Mouse (Mus musculus) left cerebral cortex, postnatal 36 days (tissue): Measurements from ENCODE around the gene Per2. TPM values are rescaled to one million over a fixed set of nuclear protein-coding genes. Genes with fewer than 3 reads are reported as not detected.

Source experiments
- DNase-seq, 2 experiments: peaks; one replicate each; pipeline ENCODE4 v3.0.0; 2021 to 2022; ENCODE audit warnings: low spot score in 2 of 2, mixed read lengths in 1 of 2
- intact Hi-C: fragments of 180-260 bp; cut with DNase I; formaldehyde crosslinking; loops from one replicate; pipeline ENCODE4 v1.15.1; 2025
- total RNA-seq, 2 experiments: library from RNA; stranded (reverse); gene quantifications; 2 replicates each; pipeline ENCODE4 v1.2.3; 2021

Gene Per2
- total RNA-seq, 2 experiments from 2014 or later = 28.9 to 37.8 TPM

DNA sequence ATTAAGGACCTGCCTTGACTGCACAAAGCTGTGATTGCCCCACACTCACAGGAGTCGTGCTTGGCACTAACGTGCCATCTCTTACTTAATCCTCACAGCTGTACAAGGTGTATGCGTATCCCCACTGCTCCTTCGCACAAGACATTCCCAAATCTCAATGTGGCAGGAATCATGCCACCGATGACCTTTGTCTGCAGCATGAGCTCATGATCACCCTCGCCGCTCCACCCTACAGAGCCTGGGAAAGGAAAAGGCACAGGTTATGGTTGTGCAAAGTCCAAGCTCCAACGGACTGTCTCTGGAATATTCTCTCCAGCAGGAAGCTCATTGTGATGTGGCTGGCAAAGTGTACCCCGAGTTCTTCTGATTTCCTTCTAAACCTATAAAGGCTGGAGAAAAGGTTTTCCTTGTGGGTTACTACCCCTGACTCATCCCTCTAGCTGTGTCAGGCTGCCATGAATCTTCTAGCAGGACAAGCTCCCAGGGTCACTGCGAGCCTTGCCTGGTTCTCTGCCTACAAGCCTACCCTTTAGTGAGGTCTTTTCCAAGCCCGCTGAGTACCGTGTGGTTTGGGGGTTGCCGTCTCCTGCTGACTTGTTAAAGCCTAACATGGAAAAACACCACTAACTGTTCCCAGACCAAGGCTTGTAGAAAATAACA is 4.3 kb upstream of the Per2 start:
- DNase-seq = no peak
- intact Hi-C loops = loop anchor here (5.0 kb wide), 1 partner anchor 36 kb away; no protein-coding TSS in a partner anchor

DNA sequence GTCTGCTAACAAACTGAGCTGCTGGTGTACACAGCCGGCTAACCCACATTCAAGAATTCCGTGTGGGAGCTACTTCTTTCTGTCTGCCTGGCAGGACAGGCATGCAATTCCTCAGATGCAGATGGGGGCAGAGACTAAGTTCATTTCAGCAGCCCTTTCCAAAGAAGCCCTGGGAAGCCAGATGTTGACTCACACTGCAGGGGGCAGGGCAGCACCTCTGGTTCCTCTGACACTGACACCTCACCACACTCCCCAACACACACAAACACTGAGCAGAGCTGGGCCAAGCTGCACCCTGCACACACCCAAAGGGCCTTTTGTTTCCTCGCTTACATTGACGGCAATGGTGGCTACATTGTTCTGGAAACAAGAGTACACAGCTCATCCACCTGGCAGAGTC is 1.4 kb upstream of the Per2 start:
- intact Hi-C loops = loop anchor here (5.0 kb wide), 1 partner anchor 33 kb away; no protein-coding TSS in a partner anchor
- DNase-seq = no peak

DNA sequence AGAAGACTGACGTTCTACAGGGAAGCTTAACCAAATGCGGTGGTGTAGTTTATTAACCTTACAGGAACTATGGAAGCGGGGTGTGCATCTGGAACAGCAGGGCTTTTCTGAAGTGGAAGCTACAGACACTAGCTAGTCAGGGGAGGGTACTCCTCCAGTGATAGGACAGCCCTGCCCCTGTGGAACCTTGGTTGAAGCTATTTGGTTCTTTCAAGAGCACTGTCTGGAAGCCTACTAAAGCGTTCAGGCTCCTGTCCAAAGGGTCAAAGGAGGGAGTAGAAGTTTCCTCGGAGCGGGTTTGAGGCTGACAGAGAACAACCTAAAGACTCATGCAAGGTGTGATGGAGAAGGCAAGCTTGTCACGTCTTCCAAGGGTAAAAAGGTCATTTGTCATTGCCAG is 945 bp upstream of the Per2 start:
- DNase-seq = no peak
- intact Hi-C loops = loop anchor here (5.0 kb wide), 1 partner anchor 33 kb away; no protein-coding TSS in a partner anchor

DNA sequence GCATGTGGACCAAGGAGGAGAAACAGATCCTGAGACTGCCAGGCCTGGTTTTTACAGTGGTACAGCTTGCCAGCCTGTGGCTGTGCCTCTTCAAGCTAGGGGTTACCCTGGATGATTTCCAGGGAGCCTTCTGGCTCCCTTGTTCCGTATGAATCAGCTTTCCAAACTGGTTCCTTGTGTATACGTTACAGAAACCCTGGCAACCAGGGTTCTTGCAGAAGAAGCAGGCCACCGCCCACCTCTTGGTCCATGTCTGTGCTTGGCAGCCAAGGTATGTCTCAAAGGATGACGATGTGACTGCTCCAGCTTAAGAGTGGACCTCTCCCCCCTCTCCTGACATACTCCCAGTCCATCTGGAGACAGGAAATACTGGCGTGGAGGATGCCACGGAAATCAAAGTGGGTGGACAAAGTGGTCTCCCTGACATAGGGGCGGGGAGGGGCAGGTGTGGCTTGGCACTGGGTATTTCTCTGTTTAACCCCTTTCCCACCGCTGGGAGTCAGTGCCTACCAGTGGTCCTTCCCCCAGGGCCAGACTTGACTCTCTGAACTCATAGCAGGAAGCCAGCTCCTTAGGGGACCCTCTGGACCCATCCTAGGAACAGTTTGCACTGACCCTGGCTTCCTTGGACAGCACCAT is 782 bp downstream of the Per2 start:
- intact Hi-C loops = no loop called here
- DNase-seq = peak; percentile 69 to 75

DNA sequence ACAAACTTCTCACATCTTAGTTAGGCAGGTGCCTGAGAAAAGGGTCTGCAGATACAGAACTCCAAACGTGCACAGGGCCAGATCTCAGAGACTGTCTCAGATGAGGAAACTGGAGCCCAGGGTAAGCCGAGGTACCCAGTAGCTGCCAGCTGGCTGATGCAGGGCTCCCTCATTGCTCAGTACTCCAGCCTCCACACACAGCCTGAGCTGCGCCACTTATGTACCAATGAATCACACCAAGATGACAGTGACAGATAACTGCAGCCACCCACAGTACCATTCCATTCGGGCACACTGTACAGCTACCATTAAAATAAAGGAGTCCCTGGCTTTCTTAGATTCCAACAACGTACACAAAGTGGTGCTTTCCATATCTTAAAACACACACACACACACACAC is 1.4 kb downstream of the Per2 start:
- intact Hi-C loops = no loop called here

DNA sequence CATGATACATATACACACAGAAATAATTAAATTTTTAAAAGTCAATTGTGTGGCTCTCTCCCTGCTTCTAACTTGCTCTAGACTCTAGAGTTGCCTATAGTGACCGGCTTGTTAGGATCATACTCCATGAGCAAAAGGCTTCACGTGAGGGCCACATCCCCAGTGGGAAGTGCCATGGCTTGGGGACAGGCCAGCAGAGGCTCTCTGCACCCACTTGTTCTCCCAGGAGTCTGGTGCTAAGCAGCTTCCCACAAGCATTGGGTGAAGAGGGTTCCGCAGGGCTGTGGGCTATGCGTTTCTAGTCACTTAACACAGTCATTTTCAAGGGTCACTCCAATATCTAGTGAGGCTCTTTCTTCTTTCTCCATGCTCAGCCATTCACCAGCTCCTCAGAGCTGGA is 2.0 kb downstream of the Per2 start:
- intact Hi-C loops = no loop called here
- DNase-seq = no peak

More for the DNA sequence above, 1.4 kb downstream of the Per2 start:
- peak; percentile 72 to 75 for DNase-seq

DNA sequence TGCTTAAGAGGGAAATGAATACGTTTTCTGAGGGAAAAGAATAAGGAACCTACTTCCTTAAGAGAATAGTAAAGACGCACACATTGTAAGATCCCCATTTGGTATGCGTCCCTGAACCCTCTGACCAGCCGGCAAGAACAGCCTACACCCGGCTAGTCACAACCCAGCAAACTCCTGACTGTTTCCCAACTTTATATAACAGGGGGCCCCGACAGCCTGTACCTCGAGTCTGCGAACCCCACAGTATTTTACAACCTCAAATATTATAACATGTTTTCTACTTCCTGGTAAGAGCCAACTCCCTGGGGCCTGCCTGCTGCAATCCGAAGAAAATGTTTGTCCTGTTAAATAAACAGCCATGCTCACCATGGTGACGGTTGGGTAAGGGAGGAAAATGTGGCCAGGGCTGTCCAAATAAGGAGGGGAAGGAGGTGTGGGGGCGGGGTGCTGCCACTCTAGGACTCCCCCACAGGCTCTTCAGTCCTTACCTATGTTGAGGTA is 2.8 kb downstream of the Per2 start:
- peak in 1 of 2 experiments; percentile 43 for DNase-seq
- intact Hi-C loops = no loop called here

DNA sequence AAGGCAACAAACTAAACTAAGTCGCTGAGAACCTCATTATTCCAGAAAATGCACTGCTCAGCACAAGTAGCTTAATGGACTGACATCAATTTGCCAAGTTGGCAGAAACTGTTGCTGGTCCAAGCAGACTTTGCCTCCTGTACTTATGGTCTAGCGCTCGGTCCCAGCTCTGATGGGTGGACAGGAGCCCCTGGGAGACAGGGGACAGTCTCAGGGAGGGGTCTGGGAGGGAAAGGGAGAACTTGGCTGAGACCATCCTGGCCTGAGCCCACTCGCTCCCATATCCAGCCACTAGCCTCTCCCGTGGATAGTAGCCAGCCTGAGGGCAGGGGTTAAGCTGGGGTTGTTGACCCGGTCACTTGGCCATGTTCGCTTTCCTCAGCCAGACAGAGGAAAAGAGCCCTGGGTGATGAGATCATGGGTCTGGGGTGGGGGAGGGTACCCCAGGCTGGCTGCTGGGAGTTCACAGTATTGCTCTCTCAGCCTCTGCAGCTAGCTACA is 3.4 kb downstream of the Per2 start:
- intact Hi-C loops = no loop called here
- DNase-seq = no peak

DNA sequence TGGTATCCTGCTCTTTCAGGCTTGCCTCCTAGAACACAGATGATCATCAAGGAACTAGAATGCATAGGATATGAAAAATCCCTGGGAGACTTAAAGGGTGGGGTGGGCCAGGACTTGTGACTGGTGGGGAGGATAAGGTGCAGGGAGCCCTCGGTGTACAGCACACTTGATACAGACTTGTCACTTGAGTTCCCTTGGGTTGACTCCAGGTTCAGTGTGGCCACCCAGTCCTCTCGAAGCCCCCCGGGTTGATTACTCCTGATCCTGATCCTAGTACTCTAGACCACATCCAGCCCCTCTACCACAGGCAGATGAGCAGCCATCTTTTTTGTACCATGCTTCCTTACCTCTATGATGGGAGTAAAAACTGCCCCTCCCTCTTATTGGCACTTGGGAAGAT is 4.2 kb downstream of the Per2 start:
- intact Hi-C loops = no loop called here
- DNase-seq = no peak

DNA sequence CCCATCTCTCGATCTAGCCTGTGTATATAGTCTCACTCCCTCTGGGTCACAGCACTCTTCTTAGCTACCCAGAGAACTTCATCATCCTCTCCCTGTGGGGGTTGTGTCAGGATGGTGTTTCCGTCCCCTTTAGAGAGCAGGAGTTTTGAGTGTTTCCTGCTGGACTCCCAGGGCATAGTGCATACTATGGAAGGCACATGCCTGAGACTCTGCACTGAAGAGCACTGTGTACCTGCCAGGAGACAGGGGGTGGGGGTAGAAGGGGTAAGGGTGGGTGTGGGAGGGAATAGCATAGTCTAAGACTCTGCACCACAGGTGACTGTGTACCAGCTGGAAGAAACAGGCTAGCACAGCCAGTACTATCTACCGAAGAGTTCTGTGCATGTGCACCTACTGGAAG is 4.8 kb downstream of the Per2 start:
- no peak for DNase-seq
- intact Hi-C loops = no loop called here

DNA sequence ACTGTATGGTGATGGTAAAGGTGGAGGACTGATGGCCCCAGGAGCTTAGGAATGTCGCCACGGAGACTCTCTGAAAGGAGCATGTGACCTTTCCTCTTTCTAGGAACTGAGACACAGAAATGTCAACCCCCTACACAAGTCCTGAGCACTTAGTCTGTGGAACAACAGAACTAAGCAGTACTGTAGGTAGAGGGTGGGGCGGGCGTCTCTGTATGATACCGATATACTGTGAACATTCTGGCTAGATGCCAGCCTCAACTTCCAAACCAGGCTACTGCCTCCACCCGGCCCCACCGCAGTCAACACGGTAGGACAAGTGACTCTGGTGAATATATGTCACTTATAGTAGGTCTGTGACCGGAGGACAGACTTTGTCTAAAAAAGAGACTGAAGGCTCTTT is 5.2 kb downstream of the Per2 start:
- DNase-seq = no peak
- intact Hi-C loops = no loop called here

DNA sequence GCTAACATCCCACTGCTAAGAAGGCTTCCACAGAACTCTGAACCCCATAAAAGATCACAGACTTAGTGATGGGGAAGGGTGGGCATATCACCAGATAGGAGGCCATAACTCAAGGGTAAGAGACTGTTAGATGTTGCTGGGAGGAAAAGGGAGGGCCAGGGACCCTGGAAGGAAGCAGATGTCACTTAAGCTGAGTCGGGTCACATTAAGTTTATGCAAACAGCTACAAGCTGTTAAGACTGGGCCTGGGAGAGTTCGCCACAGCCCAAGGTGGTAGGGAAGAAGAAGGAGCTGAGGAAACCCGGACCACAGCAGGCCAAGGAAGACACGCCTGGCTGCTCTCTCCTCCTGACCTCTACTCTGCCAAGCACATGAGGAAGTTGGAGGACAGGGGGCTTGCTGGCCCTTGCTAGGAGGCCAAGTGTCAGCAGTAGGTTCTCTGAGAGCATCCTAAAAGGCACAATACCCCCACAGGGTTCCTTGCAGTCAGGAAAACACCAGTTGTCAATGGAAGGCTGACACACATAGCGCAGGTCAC is 7.5 kb downstream of the Per2 start:
- DNase-seq = no peak
- intact Hi-C loops = no loop called here

DNA sequence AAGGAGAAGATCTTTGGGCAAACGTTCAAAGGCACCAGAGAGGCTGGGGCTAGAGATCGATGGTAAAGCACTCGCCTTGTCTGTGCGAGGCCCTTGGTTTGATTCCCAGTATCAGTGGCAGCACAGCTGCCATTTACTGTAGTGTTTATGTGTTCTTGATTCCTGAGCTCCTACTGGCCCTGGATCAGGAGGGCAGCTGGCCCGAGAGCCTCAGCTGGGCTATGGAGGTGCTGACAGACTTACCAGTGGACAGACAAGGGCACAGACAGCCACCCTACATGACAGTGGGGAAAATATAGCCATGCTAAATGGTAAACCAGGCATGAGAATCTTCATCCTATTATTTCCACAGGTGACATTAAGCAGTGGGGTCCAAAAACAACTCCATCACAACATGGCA is 8.3 kb downstream of the Per2 start:
- intact Hi-C loops = no loop called here
- DNase-seq = no peak

DNA sequence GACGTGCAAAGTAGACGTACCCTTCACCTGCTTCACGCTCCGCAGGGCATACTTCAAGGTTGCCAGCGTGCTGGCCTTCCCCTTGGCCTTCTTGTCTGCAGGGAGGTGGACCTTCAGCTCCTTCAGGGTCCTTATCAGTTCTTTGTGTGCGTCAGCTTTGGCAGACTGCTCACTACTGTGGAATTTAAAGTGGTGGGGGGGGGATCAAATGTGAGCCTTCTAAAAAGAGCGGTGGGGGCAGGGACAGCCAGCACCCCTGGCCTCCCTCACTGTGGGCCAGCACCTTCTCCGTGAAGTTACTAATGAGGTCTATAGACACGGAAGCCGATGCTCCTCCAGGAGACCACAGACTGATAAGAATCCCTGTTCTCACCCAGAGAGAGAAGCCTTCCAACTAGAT is 10.4 kb downstream of the Per2 start:
- intact Hi-C loops = no loop called here
- no peak for DNase-seq

DNA sequence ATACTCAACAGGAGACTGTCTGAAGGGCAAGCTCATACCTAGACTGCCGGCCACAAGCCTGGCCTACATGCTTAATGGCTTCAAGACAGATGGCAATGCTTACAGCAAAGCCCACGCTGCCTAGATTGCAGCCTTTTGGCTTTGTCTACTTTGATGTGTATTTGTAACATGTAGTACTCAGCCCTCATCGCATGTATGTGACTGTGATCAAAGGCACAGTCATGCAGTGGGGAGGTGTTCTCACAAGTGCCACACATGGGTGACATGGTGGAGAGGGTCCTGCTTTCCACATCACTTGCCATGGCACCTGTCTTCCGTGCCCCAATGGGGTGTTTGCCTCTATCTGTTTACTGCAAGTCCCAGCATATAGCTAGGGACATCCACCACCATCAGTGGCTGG is 12.6 kb downstream of the Per2 start:
- intact Hi-C loops = no loop called here
- DNase-seq = no peak

DNA sequence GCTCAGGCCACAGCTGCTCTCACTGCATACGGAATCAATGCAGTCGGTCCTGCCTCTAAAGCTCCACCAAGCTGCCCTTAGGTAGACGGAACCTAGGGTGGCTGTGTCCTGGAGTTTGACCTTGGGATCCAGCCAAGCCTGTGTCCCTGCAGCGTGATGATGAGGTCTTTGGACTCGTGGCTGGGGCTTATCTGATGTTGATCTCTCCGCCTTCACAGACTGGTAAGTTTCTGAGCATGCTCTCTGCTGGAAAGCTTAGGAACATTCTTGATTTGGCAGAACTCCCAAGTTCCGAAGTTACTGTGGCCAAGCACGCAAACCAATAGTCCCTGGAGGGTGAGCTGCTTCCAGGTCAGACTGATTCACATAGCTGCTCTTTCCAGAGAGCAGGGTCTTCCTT is 13.1 kb downstream of the Per2 start:
- DNase-seq = peak in 1 of 2 experiments; percentile 26
- intact Hi-C loops = no loop called here

DNA sequence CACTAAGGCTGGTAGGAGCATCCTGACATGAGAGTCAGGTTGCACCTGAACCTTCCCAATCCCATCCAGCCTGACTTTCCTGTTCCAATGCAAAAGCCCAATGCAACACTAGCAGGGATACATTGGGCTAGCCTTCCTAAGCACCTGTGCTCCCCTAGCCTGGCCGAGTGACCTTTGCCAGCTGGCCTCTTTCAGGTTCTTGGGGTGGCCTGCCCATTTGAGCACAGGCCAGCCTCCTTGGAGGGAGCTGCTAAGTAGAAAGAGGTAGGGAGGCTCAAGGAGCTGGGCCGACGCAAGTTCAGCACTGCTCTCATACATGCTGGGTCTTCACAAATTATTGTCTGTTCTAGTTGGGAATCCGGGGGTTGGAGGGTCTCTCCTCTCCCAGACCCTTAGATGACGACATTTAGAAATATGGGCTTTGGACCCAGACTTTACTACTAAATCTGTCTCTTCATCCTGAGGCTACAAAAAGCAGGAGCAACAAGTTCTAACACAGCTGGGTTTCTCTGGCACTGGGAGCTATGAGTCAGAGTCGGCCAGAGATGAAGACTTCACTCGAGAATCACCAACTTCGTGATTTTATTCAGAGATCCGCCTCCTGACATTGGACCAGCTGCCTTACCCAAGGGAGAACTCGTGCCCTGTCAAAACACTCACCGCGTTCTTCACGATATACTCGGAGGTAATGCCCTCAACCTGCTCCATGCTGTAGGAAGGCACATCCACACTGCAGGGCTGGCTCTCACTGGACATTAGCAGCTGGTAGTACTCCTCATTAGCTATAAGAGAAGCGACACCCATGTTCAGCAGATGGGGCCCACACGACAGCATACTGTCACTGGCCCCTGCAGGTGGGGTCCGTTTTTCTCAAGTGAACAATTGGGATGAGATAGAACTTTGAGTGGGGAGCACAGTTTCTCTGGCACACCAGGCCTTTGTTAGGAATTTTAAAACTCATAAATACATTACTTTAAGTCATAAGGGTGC is 14.0 kb downstream of the Per2 start:
- peak; percentile 33 to 36 for DNase-seq

DNA sequence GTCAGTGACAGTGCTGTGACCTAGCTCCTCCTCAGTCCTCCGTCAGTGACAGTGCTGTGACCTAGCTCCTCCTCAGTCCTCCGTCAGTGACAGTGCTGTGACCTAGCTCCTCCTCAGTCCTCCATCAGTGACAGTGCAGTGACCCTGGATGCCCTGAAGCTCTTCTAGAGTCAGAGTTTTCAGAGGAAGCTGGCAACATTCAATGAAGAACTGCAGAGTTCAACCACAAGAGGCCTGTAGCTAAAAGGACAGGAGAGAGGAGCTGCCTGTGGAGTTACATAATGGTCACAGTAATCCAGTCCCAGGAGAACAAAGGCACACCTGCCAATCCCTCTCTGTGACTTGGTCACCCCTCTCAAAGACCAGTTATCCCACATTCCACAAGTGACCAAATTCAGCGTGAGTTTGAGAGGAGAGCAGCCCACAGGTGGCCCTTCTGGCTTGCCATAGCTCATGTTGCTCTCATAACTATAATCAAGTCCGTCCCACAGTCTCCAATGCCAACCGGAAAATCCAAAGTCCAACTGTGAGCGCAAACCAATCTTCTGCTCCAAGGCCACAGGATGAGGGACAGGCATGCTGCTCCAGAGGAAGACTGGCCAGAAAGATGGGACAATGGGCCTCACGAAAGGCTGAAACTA is 16.7 kb downstream of the Per2 start:
- intact Hi-C loops = no loop called here
- no peak for DNase-seq

More for the DNA sequence above, 14.0 kb downstream of the Per2 start:
- intact Hi-C loops = no loop called here

DNA sequence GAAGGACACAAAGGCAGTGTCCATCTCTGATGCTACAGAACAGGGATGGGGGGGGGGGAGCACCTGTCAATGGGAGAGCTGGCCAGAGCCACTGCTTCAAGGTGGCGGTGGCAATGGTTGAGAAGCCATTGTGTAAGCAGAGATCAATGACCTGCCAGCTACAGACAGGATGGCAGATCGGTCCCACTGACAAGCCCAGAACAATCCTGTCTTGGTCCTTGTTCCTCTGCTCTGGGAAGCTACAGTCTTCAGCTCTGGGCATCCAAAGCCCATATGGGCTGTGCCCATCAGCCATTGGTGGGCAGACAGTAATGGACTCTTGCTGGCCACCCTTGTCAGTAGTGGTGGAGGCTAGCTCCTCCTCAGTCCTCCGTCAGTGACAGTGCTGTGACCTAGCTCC is 17.3 kb downstream of the Per2 start:
- intact Hi-C loops = no loop called here
- DNase-seq = no peak
